Mouse (Mus musculus): ENCODE measurements at regions not wholly inside any gene's neighbourhood (a gene's known extent, or its start where the extent isn't known, plus 50 kb on each side); places are given as distances from the start of the nearest gene placed in this dataset.
A peak's percentile ranks its signal among the peaks of the same experiment; 100 is the strongest.

DNA sequence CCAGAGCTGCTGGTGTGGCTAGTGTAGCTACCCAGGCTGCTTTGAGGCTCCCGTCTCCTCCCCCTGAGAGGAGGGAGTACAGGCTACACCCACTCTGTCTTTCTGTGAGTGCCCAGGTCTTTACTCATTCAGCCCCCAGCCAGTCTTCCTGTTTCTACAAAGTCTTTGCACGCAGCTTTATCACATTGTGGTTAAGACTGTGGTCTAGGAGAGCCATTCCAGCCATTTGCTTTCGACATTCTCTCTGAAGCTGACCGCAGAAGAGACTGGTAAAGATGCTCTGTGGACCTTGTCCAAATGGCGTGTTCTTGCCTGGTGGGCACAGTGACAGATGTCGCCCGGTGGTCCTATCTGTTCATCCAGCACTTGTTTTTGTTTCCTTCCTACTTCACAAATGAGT is 62.0 kb downstream of the Tpra1 start:
- H3K4me3 ChIP-seq, result no peak overlapping the region
- no peak overlapping the region for H3K4me2 ChIP-seq (replicated peaks)
- WGBS, result 87% methylated on average over 7 of the region's 7 CpGs
- ATAC-seq (ENCODE audit: low FRiP score, low read depth), result no peak
- H3K9me3 ChIP-seq, result no peaks in the 10 kb centered on the region
- no peak overlapping the region for H3K27ac ChIP-seq (replicated peaks)
- H3K4me1 ChIP-seq, result peaks cover 46% of the 10 kb centered on the region
- no peak overlapping the region for H3K9ac ChIP-seq (replicated peaks)
- H3K27me3 ChIP-seq, result no peaks in the 10 kb centered on the region; the same call in 1 of the 2 replicates
- no peaks in the 10 kb centered on the region for H3K36me3 ChIP-seq

DNA sequence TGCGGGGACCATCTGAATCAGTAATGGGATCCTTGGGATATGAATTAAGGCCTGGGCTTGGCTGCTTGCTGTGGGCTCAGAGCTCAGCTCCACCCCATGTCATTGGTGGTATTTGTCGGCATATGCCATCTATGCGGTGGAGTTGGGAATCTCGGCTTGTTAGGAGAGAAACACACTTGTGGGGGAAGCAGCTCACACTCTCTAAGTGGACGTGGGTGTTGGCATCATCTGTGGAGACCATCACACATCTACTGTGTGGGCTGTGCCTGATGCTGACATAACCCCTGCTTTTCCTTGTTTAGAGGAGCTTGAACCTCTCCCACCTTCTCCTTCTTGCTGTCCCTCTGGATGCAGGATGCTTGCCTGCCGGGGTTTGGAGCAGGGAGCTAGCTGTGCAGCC is 62.9 kb downstream of the Tpra1 start:
- no peak for ATAC-seq (ENCODE audit: low FRiP score, low read depth)
- H3K36me3 ChIP-seq, result no peaks in the 10 kb centered on the region
- no peak overlapping the region for H3K4me2 ChIP-seq (replicated peaks)
- H3K27me3 ChIP-seq, result no peaks in the 10 kb centered on the region; the same call in 1 of the 2 replicates
- H3K4me3 ChIP-seq, result no peak overlapping the region
- peak overlapping the region; percentile 56 for H3K27ac ChIP-seq (replicated peaks)
- H3K9ac ChIP-seq (replicated peaks), result no peak overlapping the region
- H3K4me1 ChIP-seq, result peaks cover 43% of the 10 kb centered on the region
- no peaks in the 10 kb centered on the region for H3K9me3 ChIP-seq
- 87% methylated on average over 6 of the region's 6 CpGs for WGBS

DNA sequence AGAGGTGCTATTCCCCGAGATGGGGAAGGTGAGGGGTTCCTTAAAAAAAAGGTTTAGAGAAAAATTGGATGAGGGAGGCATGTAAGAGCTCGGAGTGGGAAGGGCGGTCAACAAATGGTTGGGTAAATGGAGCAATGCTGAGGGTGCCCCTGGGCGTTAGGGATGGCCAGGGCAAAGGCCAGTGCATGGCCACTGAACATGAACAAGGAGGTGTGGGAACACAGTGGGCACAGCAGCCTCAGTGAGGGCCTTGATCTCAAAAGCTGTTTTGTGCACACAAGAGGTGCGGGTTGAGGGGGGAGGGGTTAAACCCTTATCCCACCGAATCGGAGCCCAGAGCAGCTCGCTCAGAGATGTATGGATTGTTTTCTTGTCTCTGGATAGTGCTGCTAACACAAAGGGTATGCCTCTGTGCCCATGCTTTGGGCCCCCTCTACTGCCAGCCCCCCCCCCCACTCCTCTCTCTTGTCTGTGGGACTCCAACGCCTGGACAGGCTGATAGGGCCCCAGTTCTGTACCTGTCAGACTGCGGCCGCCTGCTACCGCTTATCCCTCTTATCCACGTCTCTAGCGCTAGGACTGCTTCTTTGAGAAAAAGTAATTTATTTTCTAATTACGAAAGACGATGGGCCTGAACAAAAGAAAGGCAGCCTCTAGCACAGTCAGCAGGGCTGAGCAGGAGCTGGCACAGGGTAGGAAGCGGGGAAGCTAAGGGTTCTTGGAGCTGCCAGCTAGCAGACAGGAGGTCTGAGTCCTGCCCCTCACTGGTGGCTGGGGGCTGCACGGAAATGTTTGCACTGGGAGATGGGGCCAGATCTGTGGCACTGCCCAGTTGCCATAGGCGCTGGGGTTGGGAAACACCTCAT is 63.5 kb downstream of the Tpra1 start:
- Histone ChIP-seq H3K27ac (replicated peaks) (peak overlapping the region; percentile 56), H3K27me3 (no peaks in the 10 kb centered on the region; the same call in 1 of the 2 replicates), H3K36me3 (no peaks in the 10 kb centered on the region), H3K4me2 (replicated peaks) (no peak overlapping the region), H3K4me3 (no peak overlapping the region), H3K9ac (replicated peaks) (no peak overlapping the region), H3K9me3 (no peaks in the 10 kb centered on the region), H3K4me1 (peaks cover 42% of the 10 kb centered on the region)
- peak; percentile 68 for ATAC-seq (ENCODE audit: low FRiP score, low read depth)
- WGBS, result 37% methylated on average over 19 of the region's 19 CpGs

DNA sequence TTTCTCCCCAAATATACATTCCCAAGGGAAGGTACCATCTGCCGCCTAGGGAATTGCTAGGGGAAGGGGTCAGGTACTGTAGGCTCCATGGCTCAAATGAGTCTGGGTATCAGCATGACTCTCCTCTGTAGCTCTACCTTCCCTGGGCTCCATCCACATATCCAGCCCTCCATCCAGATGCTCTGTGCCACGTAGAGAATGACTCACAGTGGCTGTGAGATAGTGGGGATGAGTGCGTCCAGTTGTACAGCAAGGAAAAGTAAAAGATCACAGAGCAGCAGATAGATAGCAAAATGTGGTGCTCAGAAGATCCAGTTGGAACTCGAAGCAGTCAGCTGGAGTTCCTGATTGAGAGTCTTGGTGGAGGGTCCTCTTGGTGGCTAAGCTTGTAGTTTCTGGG is 64.5 kb downstream of the Tpra1 start:
- Histone ChIP-seq H3K4me2 (replicated peaks) (no peak overlapping the region), H3K36me3 (no peaks in the 10 kb centered on the region), H3K27me3 (no peaks in the 10 kb centered on the region; the same call in 1 of the 2 replicates), H3K27ac (replicated peaks) (peak overlapping the region; percentile 56), H3K9me3 (no peaks in the 10 kb centered on the region), H3K9ac (replicated peaks) (no peak overlapping the region), H3K4me1 (peaks cover 47% of the 10 kb centered on the region), H3K4me3 (no peak overlapping the region)
- 83% methylated on average over 4 of the region's 4 CpGs for WGBS
- no peak for ATAC-seq (ENCODE audit: low FRiP score, low read depth)

DNA sequence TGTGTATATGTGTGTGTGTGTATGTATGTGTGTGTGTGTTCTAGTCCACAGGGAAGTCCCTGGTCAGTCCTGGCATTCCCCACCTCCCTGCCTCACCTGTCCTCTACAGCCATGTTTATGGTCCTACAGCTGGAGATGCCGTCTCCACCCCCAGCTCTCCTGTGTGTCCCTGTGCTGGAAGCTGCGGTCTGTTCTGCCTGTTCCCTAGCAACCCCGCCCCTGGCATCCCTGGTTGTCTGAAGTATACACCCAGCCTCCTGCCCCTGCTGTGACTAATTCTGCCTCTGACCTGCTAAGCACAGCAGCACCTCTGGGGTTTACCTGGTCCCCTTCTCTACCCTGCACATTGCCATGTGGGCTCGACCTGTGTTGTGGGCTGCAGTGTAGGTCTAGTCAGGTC is 66.8 kb downstream of the Tpra1 start:
- Histone ChIP-seq H3K27ac (replicated peaks) (no peak overlapping the region), H3K4me2 (replicated peaks) (no peak overlapping the region), H3K27me3 (peaks cover 7% of the 10 kb centered on the region; the same call in 1 of the 2 replicates), H3K4me3 (no peak overlapping the region), H3K4me1 (peaks cover 62% of the 10 kb centered on the region), H3K9me3 (no peaks in the 10 kb centered on the region), H3K9ac (replicated peaks) (no peak overlapping the region), H3K36me3 (no peaks in the 10 kb centered on the region)
- ATAC-seq (ENCODE audit: low FRiP score, low read depth), result no peak
- WGBS, result 41% methylated on average over 4 of the region's 4 CpGs

DNA sequence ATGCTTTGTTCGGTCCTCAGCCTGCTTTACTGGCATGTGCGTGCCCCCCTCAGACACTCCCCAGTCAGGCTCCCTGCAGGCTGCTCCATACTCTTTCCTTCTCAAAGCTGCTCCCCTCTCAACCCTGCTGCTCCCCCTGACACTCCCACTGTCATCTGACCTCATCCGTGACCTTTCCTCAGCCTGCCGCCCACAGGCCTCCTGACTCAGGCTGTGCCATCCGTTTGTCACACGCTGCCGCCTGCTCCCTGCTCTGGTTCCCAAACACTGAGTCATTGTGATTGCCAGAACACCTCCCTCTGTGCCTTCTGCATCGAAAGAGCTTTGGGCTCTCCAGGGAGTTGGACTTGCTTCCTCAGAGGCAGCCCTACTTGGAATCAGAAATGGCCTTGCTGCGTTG is 69.7 kb downstream of the Tpra1 start:
- WGBS, result 15% methylated on average over 9 of the region's 9 CpGs
- Histone ChIP-seq H3K4me3 (no peak overlapping the region), H3K36me3 (no peaks in the 10 kb centered on the region), H3K4me2 (replicated peaks) (no peak overlapping the region), H3K9ac (replicated peaks) (0 out of 2 replicates have a peak overlapping the region, but pooled peaks have one; percentile 4), H3K4me1 (peaks cover 74% of the 10 kb centered on the region), H3K9me3 (no peaks in the 10 kb centered on the region), H3K27me3 (peaks cover 11% of the 10 kb centered on the region), H3K27ac (replicated peaks) (peak overlapping the region; percentile 52)
- no peak for ATAC-seq (ENCODE audit: low FRiP score, low read depth)

DNA sequence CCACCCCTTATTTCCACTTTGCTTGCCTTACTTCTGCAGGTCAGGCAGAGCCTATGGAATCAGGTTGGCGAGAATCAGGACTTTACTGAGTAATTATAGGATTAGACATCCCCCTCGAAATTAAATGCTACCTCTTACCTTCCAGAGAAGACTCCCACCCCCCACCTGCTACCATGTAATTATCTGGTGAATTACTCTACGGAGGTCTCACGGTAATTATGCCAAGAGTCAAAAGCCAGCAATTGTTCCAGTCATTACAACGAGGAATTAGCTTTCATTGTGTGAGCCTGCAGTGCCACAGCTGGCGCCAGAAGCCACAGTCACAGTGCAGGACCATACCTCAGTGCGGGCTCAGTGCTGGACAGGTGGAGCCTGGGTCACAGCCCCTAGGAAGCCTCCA is 72.4 kb downstream of the Tpra1 start:
- Histone ChIP-seq H3K36me3 (no peaks in the 10 kb centered on the region), H3K4me2 (replicated peaks) (no peak overlapping the region), H3K4me1 (peaks cover 86% of the 10 kb centered on the region), H3K27ac (replicated peaks) (peak overlapping the region; percentile 63), H3K27me3 (peaks cover 22% of the 10 kb centered on the region), H3K4me3 (no peak overlapping the region), H3K9ac (replicated peaks) (no peak overlapping the region), H3K9me3 (no peaks in the 10 kb centered on the region)
- WGBS, result 9% methylated on average over 7 of the region's 7 CpGs
- no peak for ATAC-seq (ENCODE audit: low FRiP score, low read depth)

DNA sequence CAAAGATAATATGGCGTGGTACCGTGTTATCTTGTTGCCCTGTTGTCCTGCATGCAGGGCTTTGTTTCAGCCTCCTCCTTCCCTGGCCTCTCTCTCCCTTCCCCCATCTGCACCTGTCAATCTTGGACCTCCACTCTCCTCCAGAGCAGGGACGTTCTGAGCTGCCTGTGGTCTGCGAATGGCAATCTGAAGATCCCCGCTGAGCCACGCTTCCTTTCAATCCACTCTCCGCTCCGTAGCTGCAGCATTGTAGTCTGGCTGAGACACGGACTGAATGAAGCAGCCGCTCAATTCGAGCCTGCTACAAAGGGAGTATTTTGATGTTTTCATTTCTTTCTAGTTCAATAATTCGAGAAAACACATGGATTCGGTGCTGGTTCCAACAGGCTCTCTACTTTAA is 74.5 kb downstream of the Tpra1 start:
- ATAC-seq (ENCODE audit: low FRiP score, low read depth), result peak; percentile 42
- Histone ChIP-seq H3K4me3 (no peak overlapping the region), H3K4me2 (replicated peaks) (peak overlapping the region; percentile 32), H3K27ac (replicated peaks) (peak overlapping the region; percentile 91), H3K4me1 (peaks cover 91% of the 10 kb centered on the region), H3K9me3 (no peaks in the 10 kb centered on the region), H3K9ac (replicated peaks) (0 out of 2 replicates have a peak overlapping the region, but pooled peaks have one; percentile 20), H3K36me3 (no peaks in the 10 kb centered on the region), H3K27me3 (peaks cover 22% of the 10 kb centered on the region)
- WGBS, result 4% methylated on average over 13 of the region's 13 CpGs

DNA sequence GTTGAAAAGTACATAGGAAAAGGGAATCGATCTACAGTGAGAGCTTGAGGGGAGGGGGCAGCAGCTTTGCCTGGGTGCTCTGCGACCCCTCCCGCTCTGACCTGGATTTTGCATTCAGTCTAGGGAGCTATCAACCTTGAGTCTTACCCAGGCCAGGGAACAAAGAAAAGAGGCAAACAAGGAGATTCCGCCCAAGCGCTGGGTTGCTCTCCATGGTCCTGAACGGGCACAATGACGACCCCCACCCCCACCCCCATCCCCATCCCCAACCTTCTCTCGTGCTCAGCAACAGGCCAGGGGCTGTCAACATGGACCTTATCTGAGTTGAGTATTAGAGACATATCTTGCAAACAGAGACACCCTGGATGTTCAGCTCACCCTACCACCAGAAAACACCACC is 74.9 kb downstream of the Tpra1 start:
- H3K9me3 ChIP-seq, result no peaks in the 10 kb centered on the region
- no peaks in the 10 kb centered on the region for H3K36me3 ChIP-seq
- H3K9ac ChIP-seq (replicated peaks), result peak overlapping the region; percentile 34
- 0% methylated on average over 8 of the region's 8 CpGs for WGBS
- peak overlapping the region; percentile 91 for H3K27ac ChIP-seq (replicated peaks)
- no peak overlapping the region for H3K4me3 ChIP-seq
- ATAC-seq (ENCODE audit: low FRiP score, low read depth), result no peak
- peaks cover 91% of the 10 kb centered on the region for H3K4me1 ChIP-seq
- H3K4me2 ChIP-seq (replicated peaks), result peak overlapping the region; percentile 32
- H3K27me3 ChIP-seq, result peaks cover 22% of the 10 kb centered on the region

DNA sequence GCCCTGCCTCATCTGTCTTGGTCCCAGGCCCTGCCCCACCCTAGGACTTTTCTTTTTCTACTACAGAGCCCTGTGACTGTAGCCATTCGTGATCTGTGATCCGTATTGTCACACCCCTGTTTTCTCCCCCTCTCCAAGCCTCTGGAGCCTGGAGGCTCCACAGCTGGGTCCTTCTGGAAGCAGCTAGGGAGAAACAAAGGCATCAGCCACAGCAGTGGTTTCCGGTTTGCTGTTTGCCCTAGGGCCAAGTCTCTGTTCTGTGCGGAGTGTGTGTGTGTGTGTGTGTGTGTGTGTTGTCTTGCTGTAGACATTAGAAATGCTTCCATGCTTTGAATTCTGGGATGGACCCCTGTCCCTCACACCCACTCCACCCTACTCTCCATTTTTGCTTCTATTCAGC is 76.9 kb downstream of the Tpra1 start:
- no peak overlapping the region for H3K9ac ChIP-seq (replicated peaks)
- peaks cover 89% of the 10 kb centered on the region for H3K4me1 ChIP-seq
- H3K4me3 ChIP-seq, result no peak overlapping the region
- peak overlapping the region; percentile 91 for H3K27ac ChIP-seq (replicated peaks)
- WGBS, result 23% methylated on average over 4 of the region's 4 CpGs
- H3K36me3 ChIP-seq, result no peaks in the 10 kb centered on the region
- no peak for ATAC-seq (ENCODE audit: low FRiP score, low read depth)
- no peak overlapping the region for H3K4me2 ChIP-seq (replicated peaks)
- no peaks in the 10 kb centered on the region for H3K9me3 ChIP-seq
- peaks cover 24% of the 10 kb centered on the region for H3K27me3 ChIP-seq

DNA sequence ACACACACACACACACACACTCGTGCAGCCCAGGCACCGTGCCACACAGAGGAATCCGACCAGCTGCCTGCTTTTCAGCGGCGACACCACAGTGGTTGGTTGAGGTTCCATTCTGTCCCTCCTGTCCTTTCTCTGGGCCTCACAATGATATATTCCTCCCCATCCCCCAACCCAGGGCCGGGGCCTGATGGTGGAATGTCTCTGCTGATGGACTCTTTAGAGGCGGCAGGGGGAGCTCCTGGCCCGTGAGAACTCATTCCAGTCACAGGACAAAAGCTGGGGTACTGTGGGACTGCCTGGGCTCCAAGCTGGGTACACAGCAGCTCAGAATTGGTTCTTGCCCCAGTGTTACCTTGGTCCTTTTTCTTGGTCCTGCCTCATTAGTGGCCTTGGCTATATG is 78.1 kb downstream of the Tpra1 start:
- Histone ChIP-seq H3K4me1 (peaks cover 86% of the 10 kb centered on the region), H3K4me3 (no peak overlapping the region), H3K27me3 (peaks cover 20% of the 10 kb centered on the region), H3K9ac (replicated peaks) (no peak overlapping the region), H3K4me2 (replicated peaks) (no peak overlapping the region), H3K27ac (replicated peaks) (peak overlapping the region; percentile 91), H3K36me3 (no peaks in the 10 kb centered on the region), H3K9me3 (no peaks in the 10 kb centered on the region)
- ATAC-seq (ENCODE audit: low FRiP score, low read depth), result peak; percentile 86
- WGBS, result 3% methylated on average over 8 of the region's 8 CpGs

DNA sequence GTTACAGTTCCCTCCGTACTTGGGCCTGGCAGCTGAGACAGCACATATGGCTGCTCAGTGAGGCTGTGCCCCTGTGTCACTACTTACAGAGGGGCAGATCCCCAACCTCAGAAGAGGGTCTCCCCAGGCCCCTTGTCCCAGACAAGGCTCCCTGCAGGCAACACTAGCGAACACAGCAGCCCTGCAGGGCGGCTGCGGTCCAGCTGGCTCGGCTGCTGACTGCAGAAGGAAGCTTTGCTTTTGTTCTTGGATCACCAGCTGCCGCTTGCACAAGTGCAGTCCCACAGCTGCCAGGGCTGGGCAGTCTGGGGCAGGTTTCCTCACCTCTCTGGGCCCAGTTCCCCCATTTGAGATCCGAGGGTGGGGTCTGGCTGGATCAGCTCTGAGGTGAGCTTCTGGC is 79.5 kb downstream of the Tpra1 start:
- ATAC-seq (ENCODE audit: low FRiP score, low read depth), result peak; percentile 44
- Histone ChIP-seq H3K9ac (replicated peaks) (no peak overlapping the region), H3K36me3 (no peaks in the 10 kb centered on the region), H3K4me1 (peaks cover 75% of the 10 kb centered on the region), H3K4me2 (replicated peaks) (no peak overlapping the region), H3K27me3 (peaks cover 31% of the 10 kb centered on the region), H3K27ac (replicated peaks) (peak overlapping the region; percentile 91), H3K4me3 (no peak overlapping the region), H3K9me3 (no peaks in the 10 kb centered on the region)
- WGBS, result 3% methylated on average over 7 of the region's 7 CpGs
